Mouse (Mus musculus) macrophage (primary cell): ENCODE results near the gene Slc25a26. TPM values are rescaled to one million over a fixed set of nuclear protein-coding genes. Genes with fewer than 3 reads are reported as not detected.

Experiments
- H3K27ac ChIP-seq: fragments of 350-480 bp; formaldehyde crosslinking; 2 replicates; pipeline ENCODE4 v1.9.0; 2021
- H3K36me3 ChIP-seq: fragments of 350-480 bp; formaldehyde crosslinking; 2 replicates; pipeline ENCODE4 v1.9.0; 2021; ENCODE audit errors: inconsistent target
- H3K4me3 ChIP-seq: fragments of 350-480 bp; formaldehyde crosslinking; 2 replicates; pipeline ENCODE4 v1.9.0; 2021; ENCODE audit errors: inconsistent target
- H3K79me2 ChIP-seq: fragments of 350-480 bp; formaldehyde crosslinking; 2 replicates; pipeline ENCODE4 v1.9.0; 2021; ENCODE audit errors: inconsistent target
- WGBS: methylation state at CpG from one replicate; pipeline ENCODE4 v1.1.7; 2026; ENCODE audit warnings: inconsistent platforms; ENCODE audit not compliant: missing documents; 5-methylcytosine and 5-hydroxymethylcytosine counted together
- polyA plus RNA-seq: library from polyadenylated mRNA; stranded (reverse); fragments of 250-400 nt; gene quantifications from 3 replicates; pipeline ENCODE4 v1.2.4, GENCODE M21; 2018; ENCODE audit warnings: inconsistent platforms
- total RNA-seq, 78 experiments: library from RNA; depleted of rRNA; stranded (reverse); fragments of 250-400 nt; gene quantifications; 1 replicate in 9 of 78; 2 replicates in 24 of 78; 3 replicates in 43 of 78; 4 replicates in 2 of 78; pipeline ENCODE4 v1.2.4; 2018; ENCODE audit warnings: inconsistent platforms in 56 of 78

The Slc25a26 gene
- 10 to 100 TPM in 21 of 26 experiments, 1 to 10 TPM in 5; 4.9 to 26.8 (median 19.0) TPM for total RNA-seq (2018; cell fraction: chromatin; rRNA removed)
- 1 to 10 TPM; 3.5 to 8.2 (median 6.1) TPM for total RNA-seq (2018; cell fraction: cytosol; rRNA removed)
- total RNA-seq (2018; cell fraction: nucleus; rRNA removed), result 10 to 100 TPM in 16 of 26 experiments, 1 to 10 TPM in 10; 3.7 to 20.2 (median 12.6) TPM
- polyA plus RNA-seq, result 3.0 to 7.6 TPM (median 5.3 TPM) in 3 replicates

GRCm38 (mm10) chr6:94499897-94500623, at the start of gene Slc25a26:
Slc25a26 (plus strand) TSS chr6:94500331.
- no peaks in the 10 kb centered on the region for H3K36me3 ChIP-seq
- H3K4me3 ChIP-seq, result peak within 1 kb of the TSS; percentile 71
- H3K79me2 ChIP-seq, result no peaks in the 10 kb centered on the region; the same call in 1 of the 2 replicates
- H3K27ac ChIP-seq, result peak within 1 kb of the TSS; percentile 30
- WGBS, result under 1% methylated on average over 37 of the region's 37 CpGs

GRCm38 (mm10) chr6:94464037-94464891, 35.9 kb upstream of the Slc25a26 start:
- H3K27ac ChIP-seq, result no peak overlapping the region
- H3K79me2 ChIP-seq, result no peaks in the 10 kb centered on the region
- 32% methylated on average over 12 of the region's 12 CpGs for WGBS
- no peak overlapping the region for H3K4me3 ChIP-seq
- H3K36me3 ChIP-seq, result no peaks in the 10 kb centered on the region

DNA sequence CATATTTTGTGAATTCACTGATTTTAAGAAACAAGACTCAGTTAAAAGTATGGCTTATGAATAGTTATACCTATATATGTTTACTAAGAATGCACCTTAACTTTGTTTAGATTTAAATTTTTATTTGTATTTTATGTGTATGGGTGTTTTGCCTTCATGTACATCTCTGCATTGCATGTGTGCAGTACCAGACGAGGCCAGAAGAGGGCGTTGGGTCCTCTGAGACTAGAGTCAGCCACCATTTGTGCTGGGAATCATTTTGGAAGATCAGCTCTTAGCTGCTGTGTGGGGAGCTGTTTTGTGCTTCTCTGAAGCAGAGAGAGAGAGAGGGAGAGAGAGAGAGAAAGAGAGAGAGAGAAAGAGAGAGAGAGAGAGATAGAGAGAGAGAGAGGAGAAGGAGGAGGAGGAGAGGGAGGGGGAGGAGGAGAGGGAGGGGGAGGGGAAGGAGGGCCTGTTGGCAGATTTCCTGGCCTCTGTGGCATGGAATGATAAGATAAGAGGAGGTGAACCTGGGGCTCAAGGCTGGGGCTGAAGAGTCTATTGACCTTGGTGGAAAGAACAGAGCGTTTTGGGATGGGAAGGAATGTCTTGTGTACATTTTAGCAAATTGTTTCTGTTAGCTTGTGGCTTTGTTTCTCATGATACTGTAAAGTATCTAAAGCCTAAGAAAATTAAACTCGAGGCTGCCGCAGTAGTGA, 33.5 kb upstream of the Slc25a26 start:
- Histone ChIP-seq H3K79me2 (no peaks in the 10 kb centered on the region), H3K4me3 (no peak overlapping the region), H3K36me3 (no peaks in the 10 kb centered on the region), H3K27ac (no peak overlapping the region)
- WGBS, result 41% methylated on average over 5 of the region's 5 CpGs

DNA sequence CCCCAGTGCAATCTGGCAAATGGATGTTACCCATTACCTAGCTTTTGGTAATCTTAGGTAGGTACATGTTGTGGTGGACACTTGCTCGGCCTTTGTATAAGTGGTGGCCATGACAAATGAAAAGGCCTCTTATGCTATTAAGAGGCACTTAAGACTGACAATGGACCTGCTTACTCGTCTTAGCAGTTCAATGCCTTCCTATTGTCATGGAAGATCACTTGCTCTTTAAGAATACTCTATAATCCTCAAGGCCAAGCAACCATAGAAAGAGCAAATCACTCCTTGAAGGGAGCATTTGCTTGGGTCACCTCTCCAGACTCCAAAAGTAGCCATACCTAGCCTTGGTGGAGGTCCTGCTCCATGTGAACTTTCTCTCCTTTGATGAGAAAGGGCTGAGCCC, 7.4 kb upstream of the Slc25a26 start:
- Histone ChIP-seq H3K36me3 (no peaks in the 10 kb centered on the region), H3K27ac (no peak overlapping the region), H3K4me3 (no peak overlapping the region), H3K79me2 (no peaks in the 10 kb centered on the region)
- 83% methylated on average over 2 of the region's 2 CpGs for WGBS

GRCm38 (mm10) chr6:94503963-94504362, 3.8 kb downstream of the Slc25a26 start:
- Histone ChIP-seq H3K36me3 (no peaks in the 10 kb centered on the region), H3K79me2 (no peaks in the 10 kb centered on the region; the same call in 1 of the 2 replicates), H3K27ac (no peak overlapping the region), H3K4me3 (no peak overlapping the region)
- WGBS, result 86% methylated on average over 4 of the region's 6 CpGs

- whole genome bisulfite sequencing, result 96% methylated on average over 6 of the region's 6 CpGs
- Histone ChIP-seq H3K4me3 (no peak overlapping the region), H3K79me2 (no peaks in the 10 kb centered on the region), H3K27ac (no peak overlapping the region), H3K36me3 (no peaks in the 10 kb centered on the region)
Measured at GRCm38 (mm10) chr6:94507921-94508320, 7.8 kb downstream of the Slc25a26 start.

- Histone ChIP-seq H3K79me2 (no peaks in the 10 kb centered on the region), H3K4me3 (no peak overlapping the region), H3K36me3 (no peaks in the 10 kb centered on the region), H3K27ac (no peak overlapping the region)
- WGBS, result 90% methylated on average over 1 of the region's 2 CpGs
Measured at GRCm38 (mm10) chr6:94508807-94509206, 8.7 kb downstream of the Slc25a26 start.

- 7% methylated on average over 6 of the region's 6 CpGs for WGBS
- no peaks in the 10 kb centered on the region for H3K79me2 ChIP-seq
- H3K36me3 ChIP-seq, result no peaks in the 10 kb centered on the region
- H3K27ac ChIP-seq, result no peak overlapping the region; the same call in 1 of the 2 replicates
- H3K4me3 ChIP-seq, result no peak overlapping the region
Measured at GRCm38 (mm10) chr6:94509220-94509619, 9.1 kb downstream of the Slc25a26 start.

- no peaks in the 10 kb centered on the region for H3K36me3 ChIP-seq
- 96% methylated on average over 6 of the region's 6 CpGs for WGBS
- H3K4me3 ChIP-seq, result no peak overlapping the region
- no peaks in the 10 kb centered on the region for H3K79me2 ChIP-seq
- H3K27ac ChIP-seq, result no peak overlapping the region
Measured at GRCm38 (mm10) chr6:94518171-94518570, 18.0 kb downstream of the Slc25a26 start.

- Histone ChIP-seq H3K4me3 (no peak overlapping the region), H3K36me3 (no peaks in the 10 kb centered on the region), H3K79me2 (no peaks in the 10 kb centered on the region), H3K27ac (no peak overlapping the region)
- WGBS, result 50% methylated on average over 2 of the region's 2 CpGs
Measured at GRCm38 (mm10) chr6:94524335-94524734, 24.2 kb downstream of the Slc25a26 start.

GRCm38 (mm10) chr6:94530756-94531155, 30.6 kb downstream of the Slc25a26 start:
- H3K79me2 ChIP-seq, result no peaks in the 10 kb centered on the region
- no peak overlapping the region for H3K27ac ChIP-seq
- WGBS, result 72% methylated on average over 7 of the region's 7 CpGs
- no peaks in the 10 kb centered on the region for H3K36me3 ChIP-seq
- H3K4me3 ChIP-seq, result no peak overlapping the region

DNA sequence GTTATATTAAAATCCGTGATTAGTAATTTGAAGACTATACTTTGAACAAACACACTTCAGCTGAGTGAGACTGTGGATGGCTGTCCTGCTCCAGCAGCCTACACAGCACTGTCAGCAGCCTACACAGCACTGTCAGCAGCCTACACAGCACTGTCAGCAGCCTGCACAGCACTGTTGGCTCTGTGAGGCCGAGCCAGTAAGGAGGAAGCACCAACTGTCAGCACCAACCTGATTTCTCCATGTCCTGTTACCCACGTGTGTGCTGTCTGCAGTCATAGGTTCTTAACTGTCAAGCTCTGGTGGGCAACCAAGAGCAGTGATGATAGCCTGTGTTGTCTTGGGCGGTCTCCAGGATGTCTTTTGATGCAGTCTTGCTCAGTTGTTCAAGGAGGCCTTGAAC, 32.0 kb downstream of the Slc25a26 start:
- H3K27ac ChIP-seq, result no peak overlapping the region
- no peaks in the 10 kb centered on the region for H3K36me3 ChIP-seq
- 55% methylated on average over 4 of the region's 4 CpGs for WGBS
- H3K79me2 ChIP-seq, result no peaks in the 10 kb centered on the region
- H3K4me3 ChIP-seq, result no peak overlapping the region

DNA sequence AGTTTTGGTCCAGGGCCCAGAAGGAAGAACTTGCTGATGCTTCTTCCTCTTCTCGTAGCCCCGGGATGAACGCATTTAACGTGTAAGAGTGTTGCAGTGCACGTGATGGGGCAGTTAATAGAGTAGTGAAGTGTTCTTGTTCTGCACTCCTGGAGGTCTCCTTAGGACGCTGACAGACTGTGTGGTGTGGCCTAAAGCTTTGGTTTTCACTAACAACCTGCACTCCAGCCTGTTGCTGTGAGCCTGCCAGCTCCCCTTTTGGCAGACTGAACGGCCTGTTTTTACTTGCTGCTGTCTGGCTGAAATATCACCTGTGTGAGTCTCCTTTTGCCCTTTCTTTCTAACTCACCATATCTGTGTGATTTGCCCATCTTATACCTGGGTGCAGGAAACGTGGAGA, 36.3 kb downstream of the Slc25a26 start:
- WGBS, result 83% methylated on average over 8 of the region's 8 CpGs
- no peaks in the 10 kb centered on the region for H3K36me3 ChIP-seq
- no peaks in the 10 kb centered on the region for H3K79me2 ChIP-seq
- no peak overlapping the region for H3K4me3 ChIP-seq
- H3K27ac ChIP-seq, result no peak overlapping the region

DNA sequence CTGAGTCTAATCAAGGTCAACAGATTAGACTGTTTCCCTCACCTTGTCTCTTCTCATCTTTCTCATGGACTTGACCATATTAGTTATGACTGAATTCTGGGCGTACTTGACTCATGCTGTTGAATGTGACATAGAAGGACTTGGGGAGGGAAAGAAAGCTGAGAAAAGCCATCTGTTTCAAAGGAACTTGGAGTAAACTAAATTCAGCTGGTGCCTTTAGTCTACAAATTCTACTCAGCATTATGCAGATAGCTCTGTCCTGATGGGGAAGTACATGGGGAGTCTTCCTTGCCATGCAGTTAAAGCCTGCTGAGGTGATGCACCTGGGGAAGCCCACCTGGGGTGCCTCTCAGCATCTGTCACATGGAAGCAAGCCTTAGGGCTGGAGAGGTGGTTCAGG, 37.5 kb downstream of the Slc25a26 start:
- Histone ChIP-seq H3K36me3 (no peaks in the 10 kb centered on the region), H3K79me2 (no peaks in the 10 kb centered on the region), H3K4me3 (no peak overlapping the region), H3K27ac (no peak overlapping the region)
- 86% methylated on average over 1 of the region's 1 CpGs for WGBS
